Mouse (Mus musculus) liver, postnatal 0 days (tissue): Measurements from ENCODE around the gene Arfip1.

Experiments
- CTCF ChIP-seq: sonication (generic); IDR thresholded peaks from 2 replicates; pipeline ENCODE4 v1.5.1; 2016; ENCODE audit warnings: antibody characterized with exemption, low read depth
- EP300 ChIP-seq: IDR thresholded peaks from 2 replicates; pipeline ENCODE4 v1.6.1; 2016; ENCODE audit warnings: antibody characterized with exemption, low read depth, mild to moderate bottlenecking

- TF ChIP-seq CTCF, result no peak
- TF ChIP-seq EP300, result no peak
These were observed 57.5 kb downstream of the Arfip1 start for GRCm38 (mm10) chr3:84524952-84525351.
